Mouse (Mus musculus): ENCODE results near the gene Olfr830.
"Not testable (repeated sequence)": the region's sequence is repeated elsewhere in the genome, so short reads cannot be mapped to it uniquely, and the experiment has no call there.

Olfr830 gene

DNA sequence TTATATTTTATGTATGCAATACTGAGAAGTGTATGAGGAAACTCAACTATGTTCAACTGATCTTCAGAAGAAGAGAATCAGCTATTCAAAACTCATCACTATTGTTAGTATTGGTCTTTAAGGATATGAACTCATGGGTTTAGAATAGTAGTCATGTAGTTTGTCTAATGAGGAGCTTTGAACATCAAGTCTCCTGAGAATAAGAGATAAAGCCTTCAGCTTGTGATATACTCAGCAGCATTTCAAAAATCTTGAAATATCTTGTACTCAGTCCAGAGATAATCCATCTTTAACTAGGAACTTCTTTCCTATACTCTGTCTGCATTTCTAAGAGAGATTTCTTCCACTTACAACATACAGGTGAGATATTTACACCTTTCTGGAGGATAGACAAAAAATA is at the start of gene Olfr830:
Gene Olfr830 (plus strand): TSS at position 301 of the 400 bp plus-strand sequence.
- no peak for DNase-seq (ENCODE audit: low read depth, low spot score)

- no peak for DNase-seq (ENCODE audit: low read depth, low spot score)
Observed at GRCm38 (mm10) chr9:18854633-18855032, 19.9 kb upstream of the Olfr830 start, which contains the start of gene Olfr829. TSS of gene Olfr829 (plus strand) at chr9:18854933.

GRCm38 (mm10) chr9:18907699-18908098 is 33.2 kb downstream of the Olfr830 start:
- not testable (repeated sequence) for DNase-seq (ENCODE audit: low read depth, low spot score)

DNA sequence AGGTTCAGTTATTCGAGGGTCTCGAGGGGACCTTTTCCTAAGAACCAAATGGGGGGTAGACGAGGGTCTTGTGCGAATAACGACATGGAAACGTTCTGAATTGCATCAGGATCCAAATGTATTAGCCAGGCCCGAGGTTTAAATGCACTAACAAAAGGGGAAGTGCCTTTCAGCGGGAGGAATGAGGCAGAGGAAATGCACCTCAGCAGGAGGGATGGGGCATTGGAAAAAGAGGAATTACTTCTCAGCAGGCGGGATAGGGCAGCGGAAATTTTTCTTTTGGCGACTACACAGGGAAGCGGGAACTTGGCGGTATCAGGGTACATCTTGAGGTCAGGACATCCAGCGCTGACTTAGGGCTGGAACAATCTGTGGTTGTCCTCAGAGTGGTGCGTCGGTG is 53.4 kb downstream of the Olfr830 start:
- DNase-seq (ENCODE audit: low read depth, low spot score) = not testable (repeated sequence)

Measured in A20 (cell line).